Mouse (Mus musculus) gastrocnemius, adult 18-20 months (tissue): ENCODE measurements around the gene Atp6v1g3. TPM values are rescaled to one million over a fixed set of nuclear protein-coding genes. Genes with fewer than 3 reads are reported as not detected.

Experiments used
- total RNA-seq, 2 experiments: library from RNA; stranded (reverse); gene quantifications; 2 replicates each; pipeline ENCODE4 v1.2.3; 2021

The Atp6v1g3 gene
- total RNA-seq, 2 experiments from 2014 or later: not detected

Other genes with a start within 250 kb of the Atp6v1g3 start
- 1 to 10 TPM in 1 of 2 experiments, under 1 TPM in 1; 0.62 to 1.4 TPM for gene Ptprc, start 98.0 kb upstream of the Atp6v1g3 start, total RNA-seq